Mouse (Mus musculus) heart, adult 2 months (tissue): ENCODE results near the gene Acaa1b. TPM values are rescaled to one million over a fixed set of nuclear protein-coding genes. Genes with fewer than 3 reads are reported as not detected.

Source experiments
- DNase-seq, 2 experiments: peaks; one replicate each; pipeline ENCODE4 v3.0.0; 2021
- H3K27ac ChIP-seq: fragments of 200-600 bp; 2 replicates; pipeline ENCODE4 v1.8.1; 2022
- H3K27me3 ChIP-seq: fragments of 200-500 bp; 2 replicates; pipeline ENCODE4 v1.6.1; 2012; ENCODE audit warnings: mild to moderate bottlenecking, low read length, inconsistent platforms, mixed read lengths; ENCODE audit not compliant: control insufficient read depth, insufficient read depth
- H3K36me3 ChIP-seq: fragments of 200-500 bp; 2 replicates; pipeline ENCODE4 v1.6.1; 2012; ENCODE audit warnings: low read length, inconsistent platforms; ENCODE audit not compliant: control insufficient read depth, insufficient read depth
- H3K4me1 ChIP-seq: fragments of 200-500 bp; 2 replicates; pipeline ENCODE4 v1.6.1; 2011; ENCODE audit warnings: low read length; ENCODE audit not compliant: control insufficient read depth, insufficient read depth
- H3K4me3 ChIP-seq: fragments of 200-600 bp; 2 replicates; pipeline ENCODE4 v1.8.1; 2022
- H3K79me2 ChIP-seq: fragments of 200-500 bp; replicated peaks from 2 replicates; pipeline ENCODE4 v1.6.1; 2012; ENCODE audit warnings: mild to moderate bottlenecking, inconsistent platforms, low read length, moderate library complexity, mixed read lengths; ENCODE audit not compliant: control insufficient read depth, insufficient read depth
- H3K9ac ChIP-seq: fragments of 200-500 bp; 2 replicates; pipeline ENCODE4 v1.6.1; 2012; ENCODE audit warnings: low read depth, mild to moderate bottlenecking, control low read depth, inconsistent platforms, low read length, mixed read lengths
- CTCF ChIP-seq: fragments of 200-600 bp; IDR thresholded peaks from 2 replicates; pipeline ENCODE4 v1.8.1; 2022; ENCODE audit warnings: antibody characterized with exemption, mild to moderate bottlenecking, moderate library complexity
- EP300 ChIP-seq: fragments of 200-500 bp; IDR thresholded peaks from 2 replicates; pipeline ENCODE4 v1.6.1; 2011; ENCODE audit warnings: low read depth, low read length, control low read depth; ENCODE audit not compliant: insufficient read depth
- POLR2A ChIP-seq: fragments of 200-500 bp; IDR thresholded peaks from 2 replicates; pipeline ENCODE4 v1.6.1; 2011; ENCODE audit warnings: mild to moderate bottlenecking, low read depth, low read length, control low read depth; ENCODE audit not compliant: insufficient read depth
- WGBS: fragments of 180-500 bp; shearing (Covaris S2); methylation state at CpG from one replicate; pipeline ENCODE4 v1.1.7; 2018; 5-methylcytosine and 5-hydroxymethylcytosine counted together
- intact Hi-C: fragments of 180-260 bp; cut with DNase I; formaldehyde crosslinking; loops from one replicate; pipeline ENCODE4 v1.15.1; 2025
- polyA plus RNA-seq: library from polyadenylated mRNA; depleted of rRNA; stranded (reverse); fragments of >200 nt; gene quantifications from 2 replicates; pipeline ENCODE4 v1.2.3, GENCODE M21; 2012
- total RNA-seq, 2 experiments: library from RNA; stranded (reverse); gene quantifications; 2 replicates each; pipeline ENCODE4 v1.2.3; 2021

Gene Acaa1b
- total and polyA plus RNA-seq, 3 experiments, result 1.4 to 2.4 (median 1.6) TPM

- Histone ChIP-seq H3K79me2 (no peaks in the 10 kb centered on the region), H3K27ac (no peak overlapping the region), H3K4me3 (no peak overlapping the region), H3K4me1 (no peaks in the 10 kb centered on the region), H3K9ac (no peak overlapping the region), H3K27me3 (0 out of 2 replicates have a peak, but pooled peaks cover 2% of the 10 kb centered on the region), H3K36me3 (no peaks in the 10 kb centered on the region)
- TF ChIP-seq CTCF, result no peak
- TF ChIP-seq POLR2A, result no peak
- no peak for TF ChIP-seq EP300
- no peak for DNase-seq
- WGBS, result 92% methylated on average over 3 of the region's 3 CpGs
- intact Hi-C loops, result no loop called here
Observed at GRCm38 (mm10) chr9:119160689-119161088, 3.8 kb upstream of the Acaa1b start.

GRCm38 (mm10) chr9:119158861-119159260, 2.0 kb upstream of the Acaa1b start, which contains the start of gene Gm47289:
Gene Gm47289, plus strand, starts transcription at chr9:119159161.
- DNase-seq, result no peak
- no peak within 1 kb of the TSS for H3K9ac ChIP-seq
- H3K36me3 ChIP-seq, result no peaks in the 10 kb centered on the region
- no peak within 1 kb of the TSS for H3K27ac ChIP-seq
- H3K4me3 ChIP-seq, result no peak within 1 kb of the TSS
- H3K4me1 ChIP-seq, result no peaks in the 10 kb centered on the region
- intact Hi-C loops, result no loop called here
- TF ChIP-seq CTCF (no peak), EP300 (no peak), POLR2A (no peak)
- 0 out of 2 replicates have a peak, but pooled peaks cover 2% of the 10 kb centered on the region for H3K27me3 ChIP-seq
- H3K79me2 ChIP-seq, result no peaks in the 10 kb centered on the region
- 52% methylated on average over 4 of the region's 4 CpGs for WGBS

- no peak overlapping the region for H3K27ac ChIP-seq
- H3K36me3 ChIP-seq, result no peaks in the 10 kb centered on the region
- H3K4me3 ChIP-seq, result no peak overlapping the region
- WGBS, result 42% methylated on average over 7 of the region's 7 CpGs
- no peak overlapping the region for H3K9ac ChIP-seq
- TF ChIP-seq CTCF (no peak), EP300 (no peak), POLR2A (no peak)
- H3K27me3 ChIP-seq, result 0 out of 2 replicates have a peak, but pooled peaks cover 2% of the 10 kb centered on the region
- H3K79me2 ChIP-seq, result no peaks in the 10 kb centered on the region
- no peaks in the 10 kb centered on the region for H3K4me1 ChIP-seq
- intact Hi-C loops, result loop anchor here (1.0 to 2.0 kb wide), 2 partner anchors 197 to 274 kb away; no protein-coding TSS in a partner anchor
- DNase-seq, result peak; percentile 4 to 22
Observed at GRCm38 (mm10) chr9:119155826-119156225, 1.1 kb downstream of the Acaa1b start.

DNA sequence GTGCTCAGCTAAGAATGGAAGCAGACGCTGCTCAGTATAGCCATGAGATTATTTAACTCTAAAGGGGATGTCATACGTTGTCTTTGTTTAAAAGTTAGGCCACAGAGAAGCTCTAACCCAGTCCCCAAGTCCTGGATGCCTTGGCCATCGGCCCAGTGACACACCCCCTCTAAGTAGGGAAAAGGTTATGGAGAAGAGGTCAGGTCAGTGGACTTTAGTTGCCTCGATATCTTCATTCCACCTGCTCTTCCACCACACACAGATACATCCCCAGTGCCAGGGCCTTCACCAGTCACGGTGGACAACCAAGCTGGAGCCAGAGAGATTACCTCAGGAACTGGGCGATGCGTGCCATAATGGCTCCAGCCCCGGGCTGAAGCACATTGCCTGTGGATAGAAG, 1.5 kb downstream of the Acaa1b start:
- H3K79me2 ChIP-seq, result no peaks in the 10 kb centered on the region
- H3K4me1 ChIP-seq, result no peaks in the 10 kb centered on the region
- H3K9ac ChIP-seq, result no peak overlapping the region
- no peak overlapping the region for H3K27ac ChIP-seq
- DNase-seq, result no peak
- no peak for TF ChIP-seq CTCF
- no peak for TF ChIP-seq EP300
- no peak for TF ChIP-seq POLR2A
- H3K4me3 ChIP-seq, result no peak overlapping the region
- intact Hi-C loops, result no loop called here
- no peaks in the 10 kb centered on the region for H3K36me3 ChIP-seq
- WGBS, result 48% methylated on average over 8 of the region's 8 CpGs
- 0 out of 2 replicates have a peak, but pooled peaks cover 2% of the 10 kb centered on the region for H3K27me3 ChIP-seq

DNA sequence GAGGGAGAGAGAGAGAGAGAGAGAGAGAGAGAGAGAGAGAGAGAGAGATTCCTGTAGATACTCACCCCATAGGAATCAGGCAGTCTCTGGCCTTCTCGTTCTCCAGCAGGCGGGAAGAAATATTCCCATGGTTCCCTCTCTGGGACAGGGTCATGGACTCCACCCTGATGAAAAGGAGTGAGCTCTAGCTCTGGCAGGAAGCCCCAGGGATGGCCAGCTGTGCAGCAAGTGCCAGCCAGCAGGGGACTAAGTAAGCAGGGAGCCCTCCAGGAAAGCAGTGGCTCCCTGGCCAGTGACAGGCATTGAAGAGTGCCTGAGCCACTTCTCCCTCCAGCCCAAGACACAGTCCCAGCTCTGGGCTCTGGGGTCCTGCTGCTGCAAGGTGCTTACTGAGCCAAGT, 5.1 kb downstream of the Acaa1b start:
- no peaks in the 10 kb centered on the region for H3K36me3 ChIP-seq
- H3K4me1 ChIP-seq, result no peaks in the 10 kb centered on the region
- TF ChIP-seq EP300, result no peak
- 0 out of 2 replicates have a peak, but pooled peaks cover 2% of the 10 kb centered on the region for H3K27me3 ChIP-seq
- 53% methylated on average over 2 of the region's 2 CpGs for WGBS
- no peak overlapping the region for H3K9ac ChIP-seq
- H3K4me3 ChIP-seq, result no peak overlapping the region
- intact Hi-C loops, result no loop called here
- DNase-seq, result no peak
- no peak overlapping the region for H3K27ac ChIP-seq
- no peaks in the 10 kb centered on the region for H3K79me2 ChIP-seq

GRCm38 (mm10) chr9:119149601-119150000, 7.3 kb downstream of the Acaa1b start:
- TF ChIP-seq CTCF, result no peak
- no peak for TF ChIP-seq POLR2A
- no peak for TF ChIP-seq EP300
- Histone ChIP-seq H3K27ac (no peak overlapping the region), H3K79me2 (no peaks in the 10 kb centered on the region), H3K4me3 (no peak overlapping the region), H3K9ac (no peak overlapping the region), H3K4me1 (no peaks in the 10 kb centered on the region), H3K36me3 (no peaks in the 10 kb centered on the region), H3K27me3 (no peaks in the 10 kb centered on the region)
- 19% methylated on average over 5 of the region's 5 CpGs for WGBS
- intact Hi-C loops, result no loop called here
- peak in 1 of 2 experiments; percentile 51 for DNase-seq
